Comparison of ENCODE assay signal across 8 mouse cellular contexts in genomic region chr2:78048030-78048705, GRCm38 (mm10).
DNase-seq lines count a peak whose midpoint lies in the region; ATAC-seq and TF ChIP-seq lines count a peak whose summit lies in the region.

No protein-coding gene starts in this region.

- H3K9me3 ChIP-seq in forebrain, embryonic 11.5 days (ENCODE audit: control insufficient read depth, low read length): no peaks in the 10 kb centered on the region
- no peaks in the 10 kb centered on the region for H3K9me3 ChIP-seq in forebrain, embryonic 10.5 days
- no peaks in the 10 kb centered on the region for H3K9me3 ChIP-seq in heart, embryonic 14.5 days (ENCODE audit: control insufficient read depth, low read length)
- no peaks in the 10 kb centered on the region for H3K9me3 ChIP-seq in lung, postnatal 0 days (ENCODE audit: low read length)

- DNase-seq in forebrain, embryonic 11.5 days (ENCODE audit: low spot score): no peak
- no peak for DNase-seq in forebrain, embryonic 10.5 days (ENCODE audit: extremely low spot score, low spot score)
- no peak for DNase-seq in testis, postnatal 14 days (ENCODE audit: low spot score)
- DNase-seq in lung, postnatal 0 days (ENCODE audit: low spot score): peak; percentile 90
- DNase-seq in yolk sac, embryonic 10.5 days (ENCODE audit: low spot score): peak; percentile 26
- DNase-seq in gastrocnemius, postnatal 36 days: no peak

- H3K27ac ChIP-seq in forebrain, embryonic 11.5 days (ENCODE audit: low read depth, low read length): no peak overlapping the region
- H3K27ac ChIP-seq in forebrain, embryonic 10.5 days: no peak overlapping the region
- no peak overlapping the region for H3K27ac ChIP-seq in testis, adult 2 months (ENCODE audit: control insufficient read depth, insufficient read depth, low read depth, low read length)
- no peak overlapping the region for H3K27ac ChIP-seq in heart, embryonic 14.5 days (replicated peaks in 1 of 2; ENCODE audit: control insufficient read depth in 1 of 2, insufficient read depth in 1 of 2, low read depth in 2 of 2, low read length in 2 of 2)
- no peak overlapping the region for H3K27ac ChIP-seq in lung, postnatal 0 days (ENCODE audit: low read length)

- H3K27me3 ChIP-seq in forebrain, embryonic 11.5 days (ENCODE audit: control insufficient read depth, insufficient read depth, low read length): no peaks in the 10 kb centered on the region
- no peaks in the 10 kb centered on the region; the same call in 1 of the 2 replicates for H3K27me3 ChIP-seq in forebrain, embryonic 10.5 days (ENCODE audit: poor library complexity, severe bottlenecking)
- H3K27me3 ChIP-seq in testis, adult 2 months (ENCODE audit: control insufficient read depth, insufficient read depth, low read length): no peaks in the 10 kb centered on the region
- H3K27me3 ChIP-seq in heart, embryonic 14.5 days (ENCODE audit: control insufficient read depth, insufficient read depth, low read length): no peaks in the 10 kb centered on the region
- no peaks in the 10 kb centered on the region for H3K27me3 ChIP-seq in lung, postnatal 0 days (replicated peaks; ENCODE audit: insufficient read depth, low read length)

- H3K4me2 ChIP-seq in forebrain, embryonic 11.5 days (ENCODE audit: low read depth, low read length, severe bottlenecking): no peak overlapping the region
- H3K4me2 ChIP-seq in heart, embryonic 14.5 days (ENCODE audit: low read length): peak overlapping the region; percentile 61
- peak overlapping the region; percentile 57 for H3K4me2 ChIP-seq in lung, postnatal 0 days (replicated peaks; ENCODE audit: low read depth, low read length)

- no peak for TF ChIP-seq POLR2A in testis, adult 2 months (IDR thresholded peaks at IDR 0.05; ENCODE audit: control insufficient read depth, low read depth, low read length)

- intact Hi-C loops in gastrocnemius, postnatal 36 days (cut with DNase I): loop anchor here (5.0 kb wide), 2 partner anchors 819 to 1214 kb away; partner anchors contain the start of gene Ube2e3

- 0 out of 2 replicates have a peak, but pooled peaks have one; percentile 24 for TF ChIP-seq EP300 in lung, postnatal 0 days (IDR thresholded peaks at IDR 0.05)

- TF ChIP-seq CTCF in testis, adult 2 months (IDR thresholded peaks at IDR 0.05; ENCODE audit: control insufficient read depth, insufficient read depth, insufficient replicate concordance, low read depth, low read length): peak; percentile 11; the same call in 1 of the 2 replicates
- peak; percentile 71 for TF ChIP-seq CTCF in lung, postnatal 0 days (IDR thresholded peaks at IDR 0.05)

- H3K36me3 ChIP-seq in forebrain, embryonic 11.5 days (ENCODE audit: control insufficient read depth, insufficient read depth, low read length): no peaks in the 10 kb centered on the region
- H3K36me3 ChIP-seq in forebrain, embryonic 10.5 days (replicated peaks): no peaks in the 10 kb centered on the region
- H3K36me3 ChIP-seq in testis, adult 2 months (ENCODE audit: control insufficient read depth, insufficient read depth, low read length): no peaks in the 10 kb centered on the region
- no peaks in the 10 kb centered on the region for H3K36me3 ChIP-seq in heart, embryonic 14.5 days (ENCODE audit: control insufficient read depth, insufficient read depth, low read length)
- no peaks in the 10 kb centered on the region for H3K36me3 ChIP-seq in lung, postnatal 0 days (ENCODE audit: insufficient read depth, low read length)

- H3K9ac ChIP-seq in forebrain, embryonic 11.5 days (ENCODE audit: low read length): no peak overlapping the region
- H3K9ac ChIP-seq in heart, embryonic 14.5 days (ENCODE audit: low read length): no peak overlapping the region
- H3K9ac ChIP-seq in lung, postnatal 0 days (replicated peaks; ENCODE audit: low read depth): no peak overlapping the region

- H3K4me3 ChIP-seq in forebrain, embryonic 11.5 days (ENCODE audit: low read depth, low read length): no peak overlapping the region
- H3K4me3 ChIP-seq in forebrain, embryonic 10.5 days: no peak overlapping the region
- H3K4me3 ChIP-seq in testis, adult 2 months (ENCODE audit: control insufficient read depth, low read depth, low read length): no peak overlapping the region
- peak overlapping the region in 1 of 2 experiments; percentile 28; a peak in 2 of 4 replicates for H3K4me3 ChIP-seq in heart, embryonic 14.5 days (ENCODE audit: control insufficient read depth in 1 of 2, insufficient read depth in 1 of 2, low read depth in 1 of 2, low read length in 2 of 2)
- no peak overlapping the region for H3K4me3 ChIP-seq in lung, postnatal 0 days (ENCODE audit: low read depth, low read length)

- 0 out of 2 replicates have a peak, but pooled peaks cover 4% of the 10 kb centered on the region for H3K4me1 ChIP-seq in forebrain, embryonic 11.5 days (replicated peaks; ENCODE audit: control insufficient read depth, insufficient read depth, low read length)
- peaks cover 7% of the 10 kb centered on the region for H3K4me1 ChIP-seq in forebrain, embryonic 10.5 days
- peaks cover 4% of the 10 kb centered on the region; the same call in 1 of the 2 replicates for H3K4me1 ChIP-seq in testis, adult 2 months (ENCODE audit: control insufficient read depth, insufficient read depth, low read length)
- H3K4me1 ChIP-seq in heart, embryonic 14.5 days (ENCODE audit: control insufficient read depth in 2 of 2, insufficient read depth in 2 of 2, low read length in 2 of 2): peaks cover 0 to 6% of the 10 kb centered on the region in 2 experiments; a peak in 3 of 4 replicates
- H3K4me1 ChIP-seq in lung, postnatal 0 days (ENCODE audit: insufficient read depth, low read depth, low read length): peaks cover 7% of the 10 kb centered on the region

- 49% methylated on average over 11 of the region's 11 CpGs for WGBS in forebrain, embryonic 11.5 days
- WGBS in forebrain, embryonic 10.5 days: 59% methylated on average over 11 of the region's 11 CpGs
- 41% methylated on average over 11 of the region's 11 CpGs for WGBS in heart, embryonic 14.5 days
- WGBS in lung, postnatal 0 days: 33% methylated on average over 11 of the region's 11 CpGs

- peak; percentile 8; the same call in 1 of the 2 replicates for ATAC-seq in forebrain, embryonic 11.5 days (replicated peaks; ENCODE audit: low FRiP score)
- ATAC-seq in heart, embryonic 14.5 days (ENCODE audit: insufficient number of reproducible peaks, insufficient read depth, low FRiP score, low read depth): no peak
- ATAC-seq in lung, postnatal 0 days: peak; percentile 60; the same call in 1 of the 2 replicates

Comparison
In these comparisons a context has a peak if more than half of its experiments do, and no peak if none do; other contexts are left out.
1. DNase-seq: peak in lung, postnatal 0 days (single experiment) and yolk sac, embryonic 10.5 days (single experiment); none in forebrain, embryonic 11.5 days (single experiment), forebrain, embryonic 10.5 days (single experiment), testis, postnatal 14 days (single experiment) and gastrocnemius, postnatal 36 days (0 of 2).